Mouse (Mus musculus) forebrain, postnatal 0 days (tissue): Measurements from ENCODE around the gene Phf14. TPM values are rescaled to one million over a fixed set of nuclear protein-coding genes. Genes with fewer than 3 reads are reported as not detected.
A peak's percentile ranks its signal among the peaks of the same experiment; 100 is the strongest.

Source experiments
- ATAC-seq: fragments of 200-750 bp; cut with Nextera tagmentation; 2 replicates; pipeline ENCODE4 v1.8.0; 2017; ENCODE audit warnings: mild to moderate bottlenecking, moderate library complexity
- DNase-seq: peaks from one replicate; pipeline ENCODE4 v3.0.0-alpha.2; 2015
- H3K27ac ChIP-seq: fragments of 300-500 bp; sonication (generic); 2 replicates; pipeline ENCODE4 v1.5.1; 2014; ENCODE audit warnings: low read depth, mild to moderate bottlenecking, antibody characterized with exemption, low read length, moderate library complexity, mixed read lengths
- H3K27me3 ChIP-seq: fragments of 300-500 bp; sonication (generic); 2 replicates; pipeline ENCODE4 v1.6.1; 2014; ENCODE audit warnings: mild to moderate bottlenecking, low read length, mixed read lengths; ENCODE audit not compliant: insufficient read depth
- H3K36me3 ChIP-seq: fragments of 300-500 bp; sonication (generic); 2 replicates; pipeline ENCODE4 v1.6.1; 2014; ENCODE audit warnings: mild to moderate bottlenecking, moderate library complexity; ENCODE audit not compliant: insufficient read depth
- H3K4me1 ChIP-seq: fragments of 300-500 bp; sonication (generic); 2 replicates; pipeline ENCODE4 v1.6.1; 2014; ENCODE audit warnings: antibody characterized with exemption; ENCODE audit not compliant: insufficient read depth
- H3K4me2 ChIP-seq: fragments of 300-500 bp; sonication (generic); 2 replicates; pipeline ENCODE4 v1.6.1; 2014; ENCODE audit warnings: low read depth, mild to moderate bottlenecking, moderate library complexity
- H3K4me3 ChIP-seq: fragments of 300-500 bp; sonication (generic); 2 replicates; pipeline ENCODE4 v1.5.1; 2014; ENCODE audit warnings: low read depth, low read length, mixed read lengths
- H3K9ac ChIP-seq: fragments of 300-500 bp; sonication (generic); 2 replicates; pipeline ENCODE4 v1.6.1; 2014; ENCODE audit warnings: mild to moderate bottlenecking
- H3K9me3 ChIP-seq: fragments of 300-500 bp; sonication (generic); 2 replicates; pipeline ENCODE4 v1.6.1; 2016; ENCODE audit warnings: low read length
- CTCF ChIP-seq: sonication (generic); IDR thresholded peaks from 2 replicates; pipeline ENCODE4 v1.5.1; 2016; ENCODE audit warnings: antibody characterized with exemption, control low read depth, low read depth
- WGBS: fragments of 180-500 bp; shearing (Covaris S2); extraction: QIAGEN DNeasy Blood & Tissue Kit; methylation state at CpG from one replicate; pipeline ENCODE4 v1.1.7; 2014; 5-methylcytosine and 5-hydroxymethylcytosine counted together
- polyA plus RNA-seq: library from polyadenylated mRNA; unstranded; fragments of >200 nt; fragmentation: Nextera tagmentation; extraction: Ambion mirVana; gene quantifications from 2 replicates; pipeline ENCODE4 v1.2.1, GENCODE M21; 2015
- total RNA-seq: library from RNA; depleted of rRNA; stranded (reverse); fragments of >200 nt; gene quantifications from 2 replicates; pipeline ENCODE4 v1.2.3, GENCODE M21; 2014

Gene Phf14
- total and polyA plus RNA-seq, 2 experiments from 2014 or later: 71.6 to 168 TPM

DNA sequence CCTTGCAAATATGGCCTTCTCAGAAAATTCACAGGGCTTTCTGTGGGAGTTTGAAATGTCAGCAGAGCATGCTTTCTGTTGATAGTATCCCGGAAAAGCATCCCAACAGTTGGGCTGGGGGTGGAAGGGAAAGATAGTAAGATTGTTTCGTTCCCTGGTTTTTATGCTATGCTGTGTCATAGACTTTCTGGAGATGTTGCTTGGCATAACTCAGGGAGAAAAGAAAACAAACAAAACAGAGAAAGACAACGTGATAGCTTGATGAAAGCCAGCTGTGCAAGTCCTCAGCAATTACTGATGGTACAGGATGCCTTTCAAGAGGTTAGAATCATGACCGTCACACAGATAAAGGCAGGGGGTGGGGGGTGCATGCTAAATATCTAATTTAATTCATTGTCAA lies 197.5 kb downstream of the Phf14 start:
- H3K9me3 ChIP-seq: no peaks in the 10 kb centered on the region
- WGBS: 69% methylated on average over 4 of the region's 4 CpGs
- no peak for DNase-seq

DNA sequence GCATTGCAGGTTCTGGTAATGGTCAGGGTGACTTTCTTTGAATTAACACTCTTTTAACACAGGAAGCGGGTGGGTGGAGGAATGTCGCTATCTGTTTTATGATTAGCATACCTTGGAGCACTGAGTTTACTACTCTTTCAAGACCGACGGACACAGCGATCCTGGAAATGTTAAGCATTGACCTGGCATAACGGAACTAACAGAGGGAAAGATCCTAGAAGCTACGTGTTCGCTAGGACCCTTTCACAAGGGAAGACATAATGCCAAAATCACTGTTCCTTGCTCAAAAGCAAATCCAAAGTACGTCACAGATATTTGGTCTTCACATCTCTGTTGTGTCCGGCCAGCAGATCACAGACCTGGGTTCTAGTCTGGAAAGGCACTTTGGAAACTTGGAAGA lies 199.7 kb downstream of the Phf14 start:
- Histone ChIP-seq H3K9me3 (no peaks in the 10 kb centered on the region), H3K27me3 (no peaks in the 10 kb centered on the region), H3K4me2 (no peak overlapping the region), H3K27ac (no peak overlapping the region), H3K4me3 (no peak overlapping the region), H3K4me1 (no peaks in the 10 kb centered on the region), H3K9ac (no peak overlapping the region), H3K36me3 (no peaks in the 10 kb centered on the region)
- no peak for TF ChIP-seq CTCF
- DNase-seq: no peak
- no peak for ATAC-seq
- WGBS: 73% methylated on average over 10 of the region's 10 CpGs

More for the DNA sequence above, 197.5 kb downstream of the Phf14 start:
- Histone ChIP-seq H3K9ac (no peak overlapping the region), H3K4me3 (no peak overlapping the region), H3K4me2 (no peak overlapping the region), H3K27me3 (no peaks in the 10 kb centered on the region), H3K36me3 (no peaks in the 10 kb centered on the region), H3K4me1 (no peaks in the 10 kb centered on the region), H3K27ac (no peak overlapping the region)
- ATAC-seq: no peak
- TF ChIP-seq CTCF: no peak

DNA sequence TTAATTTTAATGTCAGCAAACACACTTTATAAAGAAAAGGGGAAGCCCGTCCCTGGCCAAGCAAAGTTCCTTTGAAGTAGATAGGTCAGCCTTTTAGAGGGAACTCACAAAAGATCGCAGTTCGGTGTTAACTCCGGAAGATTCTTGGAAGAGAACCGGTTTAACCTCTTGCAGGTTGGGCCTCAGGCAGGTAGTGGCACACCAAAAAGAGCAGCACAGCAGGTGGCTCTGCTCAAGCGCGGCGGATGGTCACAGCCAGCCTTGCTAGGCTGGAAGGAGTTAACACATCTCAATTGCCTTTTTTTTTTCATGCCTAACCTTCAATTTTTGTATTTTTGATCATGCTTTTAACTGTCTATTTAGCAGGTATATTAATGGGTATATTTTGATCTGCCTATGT lies 200.2 kb downstream of the Phf14 start:
- Histone ChIP-seq H3K27me3 (no peaks in the 10 kb centered on the region), H3K9me3 (no peaks in the 10 kb centered on the region), H3K4me1 (no peaks in the 10 kb centered on the region), H3K36me3 (no peaks in the 10 kb centered on the region), H3K4me3 (no peak overlapping the region), H3K9ac (no peak overlapping the region), H3K27ac (no peak overlapping the region), H3K4me2 (no peak overlapping the region)
- TF ChIP-seq CTCF: no peak
- ATAC-seq: no peak
- DNase-seq: no peak
- WGBS: 28% methylated on average over 8 of the region's 8 CpGs

DNA sequence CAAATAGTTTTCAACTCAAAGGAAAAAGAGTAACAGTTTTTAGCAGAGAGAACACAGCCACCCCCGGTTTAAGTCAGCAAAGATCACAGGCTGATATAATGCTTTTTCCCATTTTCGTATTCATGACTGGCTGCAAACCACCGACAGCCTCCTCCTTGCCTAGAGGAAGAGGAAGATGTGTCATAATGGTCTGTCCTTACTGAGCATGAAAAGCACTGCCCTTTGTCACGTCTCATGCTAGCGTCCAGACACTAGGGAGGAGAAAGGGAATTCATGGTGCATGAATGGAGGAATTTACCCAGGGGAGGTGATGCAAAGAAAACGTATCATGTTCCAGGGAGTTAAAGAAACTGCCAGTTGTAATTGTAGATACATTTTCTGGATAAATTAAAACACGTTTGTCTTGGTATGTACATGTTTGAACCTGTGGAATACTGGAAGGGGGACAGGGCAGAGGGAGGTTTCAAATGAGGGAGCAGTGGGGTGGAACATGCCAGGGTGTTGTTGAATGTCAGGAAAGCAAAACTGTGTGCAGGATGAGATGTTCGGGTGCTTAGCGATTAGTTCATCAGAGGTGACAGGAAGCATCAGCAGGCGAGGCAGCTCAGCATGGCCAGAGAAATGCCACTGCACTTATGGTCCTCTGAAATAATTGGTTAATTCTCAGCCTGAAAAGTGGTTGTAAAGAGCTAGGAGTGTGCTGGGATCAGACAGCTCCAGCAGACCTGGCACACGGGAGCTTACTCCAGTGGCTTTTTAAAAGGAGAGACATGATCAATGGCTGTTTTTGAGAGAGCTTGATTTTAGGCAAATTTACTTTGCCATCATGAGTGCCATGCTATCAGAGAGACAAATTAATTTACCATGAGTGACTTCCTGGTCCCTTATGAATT lies 209.6 kb downstream of the Phf14 start:
- WGBS: 38% methylated on average over 11 of the region's 11 CpGs
- H3K9ac ChIP-seq: peak overlapping the region; percentile 7; the same call in 1 of the 2 replicates
- H3K4me2 ChIP-seq: no peak overlapping the region
- H3K36me3 ChIP-seq: no peaks in the 10 kb centered on the region
- DNase-seq (peak; percentile 13), ATAC-seq (no peak)
- H3K4me1 ChIP-seq: 0 out of 2 replicates have a peak, but pooled peaks cover 7% of the 10 kb centered on the region
- no peak overlapping the region for H3K4me3 ChIP-seq
- no peaks in the 10 kb centered on the region for H3K27me3 ChIP-seq
- H3K9me3 ChIP-seq: no peaks in the 10 kb centered on the region
- H3K27ac ChIP-seq: no peak overlapping the region
- no peak for TF ChIP-seq CTCF

DNA sequence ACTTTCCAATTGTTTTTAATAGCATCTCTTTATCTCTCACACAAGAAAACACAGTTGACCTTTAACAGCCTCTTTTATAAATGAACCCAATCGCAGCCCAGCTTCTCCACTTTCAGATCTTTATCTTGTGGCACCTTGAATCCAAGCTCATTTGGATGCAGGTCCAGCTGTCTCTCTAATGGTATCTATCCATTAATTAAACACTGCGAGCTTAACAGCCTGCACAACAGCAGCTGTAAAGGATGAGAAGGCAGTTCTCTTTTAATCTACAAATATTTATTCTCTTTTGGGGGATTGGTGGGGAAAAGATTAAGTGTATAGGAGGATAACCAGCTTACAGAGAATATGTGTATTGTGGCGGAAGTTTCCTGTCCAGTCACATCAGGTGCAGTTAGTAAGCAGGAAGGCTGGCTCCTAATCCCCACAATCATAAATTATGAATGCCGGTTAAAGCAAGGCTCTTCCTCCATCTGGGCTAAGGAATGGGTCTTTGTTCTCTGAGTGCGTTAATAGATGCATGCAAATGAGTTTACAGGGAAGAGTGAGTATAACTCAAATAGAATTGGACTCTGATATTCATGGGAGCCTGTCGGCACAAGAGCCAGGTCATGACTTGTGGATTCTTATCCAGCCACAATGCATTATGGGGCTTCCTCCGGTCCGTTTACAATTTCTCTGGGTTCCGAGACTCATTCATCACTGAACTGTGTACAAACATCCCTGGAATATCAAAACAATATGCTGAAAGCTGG lies 210.4 kb downstream of the Phf14 start:
- peak overlapping the region; percentile 21 for H3K4me2 ChIP-seq
- H3K36me3 ChIP-seq: no peaks in the 10 kb centered on the region
- TF ChIP-seq CTCF: no peak
- no peak overlapping the region for H3K27ac ChIP-seq
- H3K9me3 ChIP-seq: no peaks in the 10 kb centered on the region
- 10% methylated on average over 9 of the region's 9 CpGs for WGBS
- ATAC-seq (peak; percentile 74), DNase-seq (peak; percentile 41)
- 0 out of 2 replicates have a peak, but pooled peaks cover 7% of the 10 kb centered on the region for H3K4me1 ChIP-seq
- H3K27me3 ChIP-seq: no peaks in the 10 kb centered on the region
- H3K9ac ChIP-seq: peak overlapping the region; percentile 7; the same call in 1 of the 2 replicates
- H3K4me3 ChIP-seq: no peak overlapping the region

DNA sequence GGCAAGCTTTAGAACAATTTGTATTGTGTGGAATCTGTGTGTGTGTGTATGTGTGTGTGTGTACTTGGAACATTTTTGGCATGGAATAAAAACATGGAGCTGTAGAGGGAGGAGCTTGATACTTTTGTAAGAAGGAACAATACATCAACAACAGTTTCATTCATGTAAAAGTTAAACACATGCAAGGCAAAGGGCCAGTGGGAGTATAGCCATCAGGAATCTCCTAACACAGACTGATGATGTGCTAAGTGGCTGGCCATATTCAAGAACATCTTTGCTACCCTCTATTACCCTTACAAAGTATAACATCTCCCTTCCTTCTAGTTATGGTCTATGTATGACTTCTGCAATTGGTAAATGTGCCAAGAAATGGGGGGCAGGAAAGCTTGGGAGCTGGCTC lies 215.2 kb downstream of the Phf14 start:
- H3K4me2 ChIP-seq: no peak overlapping the region
- H3K9me3 ChIP-seq: no peaks in the 10 kb centered on the region
- TF ChIP-seq CTCF: no peak
- H3K9ac ChIP-seq: no peak overlapping the region
- H3K4me1 ChIP-seq: 0 out of 2 replicates have a peak, but pooled peaks cover under 1% of the 10 kb centered on the region
- no peak for DNase-seq
- H3K4me3 ChIP-seq: no peak overlapping the region
- H3K27ac ChIP-seq: no peak overlapping the region
- no peak for ATAC-seq
- H3K27me3 ChIP-seq: no peaks in the 10 kb centered on the region
- no peaks in the 10 kb centered on the region for H3K36me3 ChIP-seq
